Mouse (Mus musculus) left cerebral cortex, postnatal 14 days (tissue): ENCODE measurements at regions not wholly inside any gene's neighbourhood (a gene's known extent, or its start where the extent isn't known, plus 50 kb on each side); places are given as distances from the start of the nearest gene placed in this dataset.

Experiments used
- DNase-seq, 2 experiments: peaks; one replicate each; pipeline ENCODE4 v3.0.0; 2021 to 2022; ENCODE audit warnings: low spot score in 2 of 2, mixed read lengths in 1 of 2
- intact Hi-C: fragments of 180-260 bp; cut with DNase I; formaldehyde crosslinking; loops from one replicate; pipeline ENCODE4 v1.15.1; 2025

- DNase-seq: no peak
- intact Hi-C loops: no loop called here
These were observed 56.0 kb upstream of the Slc22a23 start for GRCm38 (mm10) chr13:34401031-34401430.

- DNase-seq: no peak
- intact Hi-C loops: no loop called here
These were observed 53.9 kb upstream of the Slc22a23 start for GRCm38 (mm10) chr13:34398847-34399246.

DNA sequence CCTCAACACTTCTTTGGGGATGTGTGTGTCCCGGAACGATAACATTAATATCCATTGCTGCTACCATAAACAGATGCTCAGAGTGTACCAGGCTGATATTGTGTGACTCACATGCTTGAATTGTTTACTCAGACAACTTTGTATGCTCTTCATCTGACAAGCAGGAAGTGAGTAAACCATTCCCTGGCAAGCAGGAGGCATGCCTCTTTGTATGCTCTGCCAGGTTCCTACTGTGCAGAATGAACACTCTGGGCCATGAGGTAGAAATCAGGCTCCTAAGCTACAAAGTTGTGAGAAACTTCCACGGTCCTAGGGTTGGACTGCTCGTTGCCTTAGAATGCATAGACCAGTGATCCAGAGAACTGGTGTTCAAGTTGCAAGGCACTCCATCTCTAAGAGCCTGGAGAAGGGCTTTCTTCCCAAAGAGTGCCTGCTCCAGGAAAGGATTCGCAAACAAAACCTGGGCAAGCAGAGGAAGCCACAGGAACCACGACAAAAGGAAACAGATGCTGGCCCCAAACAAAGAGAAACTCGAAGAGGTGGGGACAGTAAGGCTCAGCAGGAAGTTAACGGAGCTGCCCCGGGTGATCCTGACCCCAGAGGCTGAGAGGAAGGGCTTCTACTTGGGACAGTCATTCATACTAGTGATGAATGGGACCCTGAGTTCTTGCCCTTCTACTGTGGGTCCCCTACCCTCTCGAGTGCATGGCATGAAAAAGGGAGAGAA lies 53.2 kb upstream of the Slc22a23 start:
- intact Hi-C loops: no loop called here
- no peak for DNase-seq

GRCm38 (mm10) chr13:34395504-34395903 lies 50.5 kb upstream of the Slc22a23 start:
- intact Hi-C loops: no loop called here
- DNase-seq: no peak

- intact Hi-C loops: no loop called here
- DNase-seq: no peak
These were observed 50.0 kb upstream of the Slc22a23 start for GRCm38 (mm10) chr13:34395010-34395409.
